Mouse (Mus musculus): Measurements from ENCODE around the gene Folr1. TPM values are rescaled to one million over a fixed set of nuclear protein-coding genes. Genes with fewer than 3 reads are reported as not detected.

Gene Folr1
- total RNA-seq, 2 experiments from 2014 or later = 2.4 to 2.8 TPM

- H3K27ac ChIP-seq = no peak overlapping the region
- intact Hi-C loops (cut with DNase I) = no loop called here
- no peak for TF ChIP-seq CTCF (IDR thresholded peaks at IDR 0.05)
- no peak for DNase-seq
- no peak overlapping the region for H3K4me3 ChIP-seq
Observed at GRCm38 (mm10) chr7:101866491-101867265, 3.9 kb downstream of the Folr1 start.

- no peak for DNase-seq
- intact Hi-C loops (cut with DNase I) = no loop called here
- no peak within 1 kb of the TSS for H3K4me3 ChIP-seq
- no peak within 1 kb of the TSS for H3K27ac ChIP-seq
- TF ChIP-seq CTCF (IDR thresholded peaks at IDR 0.05) = no peak
Observed at GRCm38 (mm10) chr7:101863415-101863814, 7.2 kb downstream of the Folr1 start, which contains the start of gene Anapc15. TSS of gene Anapc15 (plus strand) at chr7:101863715.

- no peak overlapping the region for H3K27ac ChIP-seq
- DNase-seq = no peak
- no peak overlapping the region for H3K4me3 ChIP-seq
- no peak for TF ChIP-seq CTCF (IDR thresholded peaks at IDR 0.05)
- intact Hi-C loops (cut with DNase I) = no loop called here
Observed at GRCm38 (mm10) chr7:101862291-101862690, 8.3 kb downstream of the Folr1 start.

DNA sequence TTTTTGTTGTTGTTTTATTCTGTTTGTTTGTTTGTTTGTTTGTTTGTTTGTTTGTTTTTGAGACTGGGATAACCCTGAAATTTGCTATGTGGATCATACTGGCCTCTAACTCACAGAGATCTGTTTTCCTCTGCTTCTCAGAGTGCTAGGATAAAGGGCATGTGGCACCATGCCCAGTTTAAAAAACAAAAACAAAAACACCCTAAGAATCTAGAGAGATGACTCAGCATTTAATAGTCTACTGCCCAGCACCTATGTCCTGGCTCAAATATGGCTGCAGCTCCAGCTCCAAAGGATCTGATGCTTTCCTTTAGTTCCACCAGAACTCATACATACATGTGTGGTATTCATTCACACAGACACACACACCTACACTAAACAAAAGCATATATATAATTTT lies 9.6 kb downstream of the Folr1 start:
- no peak overlapping the region for H3K4me3 ChIP-seq
- H3K27ac ChIP-seq = no peak overlapping the region
- DNase-seq = no peak
- intact Hi-C loops (cut with DNase I) = no loop called here
- TF ChIP-seq CTCF (IDR thresholded peaks at IDR 0.05) = no peak

DNA sequence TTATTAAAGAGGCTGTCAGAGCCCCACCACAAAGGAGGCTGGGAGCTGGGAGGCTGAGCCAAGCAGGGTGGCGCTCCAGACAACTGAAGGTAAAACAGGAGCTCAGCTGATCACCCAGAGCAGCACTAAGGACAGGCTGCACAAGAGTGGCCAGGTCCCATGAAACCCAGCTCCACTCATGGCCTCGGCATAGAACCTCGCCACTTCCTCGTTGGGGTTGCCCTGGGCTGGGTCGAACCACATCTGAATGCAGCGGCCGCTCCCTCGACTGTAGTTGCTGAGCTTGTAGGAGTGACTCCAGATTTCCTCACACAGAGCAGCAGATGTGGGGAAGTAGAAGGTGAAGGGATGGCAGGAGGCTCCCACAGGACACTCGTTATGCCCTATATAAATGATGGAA lies 12.2 kb downstream of the Folr1 start:
- DNase-seq = no peak
- intact Hi-C loops (cut with DNase I) = no loop called here
- no peak for TF ChIP-seq CTCF (IDR thresholded peaks at IDR 0.05)
- no peak overlapping the region for H3K27ac ChIP-seq
- H3K4me3 ChIP-seq = no peak overlapping the region

GRCm38 (mm10) chr7:101857094-101857493 lies 13.5 kb downstream of the Folr1 start, which contains the start of gene Folr2:
TSS of gene Folr2 (minus strand) at chr7:101857194.
- H3K4me3 ChIP-seq = no peak within 1 kb of the TSS
- TF ChIP-seq CTCF (IDR thresholded peaks at IDR 0.05) = no peak
- intact Hi-C loops (cut with DNase I) = no loop called here
- DNase-seq = no peak
- H3K27ac ChIP-seq = no peak within 1 kb of the TSS

DNA sequence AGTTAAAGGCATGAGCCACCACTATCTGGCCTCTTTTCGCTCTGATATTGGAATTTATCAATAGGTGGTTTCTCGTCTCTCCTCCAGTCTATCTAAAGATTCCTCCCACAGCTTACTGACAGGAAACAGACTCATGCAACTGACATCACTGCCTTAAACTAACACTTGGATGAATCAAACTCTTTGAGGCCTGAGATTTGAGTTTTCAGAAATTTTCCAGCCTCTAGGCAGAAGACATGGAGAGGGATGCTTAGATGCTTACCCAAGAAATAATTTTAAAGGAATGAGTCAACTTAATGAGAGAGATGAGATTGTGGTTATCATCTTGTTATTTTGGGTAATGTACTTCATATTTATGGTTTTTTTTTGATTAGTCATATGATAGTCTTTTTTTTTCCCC lies 16.8 kb downstream of the Folr1 start:
- no peak overlapping the region for H3K4me3 ChIP-seq
- DNase-seq = no peak
- H3K27ac ChIP-seq = peak overlapping the region; percentile 50
- no peak for TF ChIP-seq CTCF (IDR thresholded peaks at IDR 0.05)
- intact Hi-C loops (cut with DNase I) = no loop called here

DNA sequence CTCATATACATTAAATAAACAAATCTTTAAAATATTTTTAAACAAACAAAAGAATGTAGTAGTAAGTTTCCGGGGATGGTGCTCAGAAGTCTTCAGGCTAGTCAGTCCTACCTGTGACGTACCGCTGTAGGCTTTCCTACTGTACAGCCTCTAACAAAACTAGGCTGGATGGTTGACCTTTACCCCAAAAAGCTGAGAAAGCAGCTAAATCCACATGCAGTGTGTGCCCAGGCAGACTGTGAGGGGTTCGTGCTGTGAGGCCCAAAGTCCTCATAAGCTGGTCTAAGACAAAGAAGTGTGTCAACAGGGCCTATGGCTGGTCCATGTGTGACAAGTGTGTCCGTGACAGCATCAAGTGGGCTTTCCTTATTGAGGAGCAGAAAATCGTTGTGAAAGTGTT lies 17.7 kb downstream of the Folr1 start:
- intact Hi-C loops (cut with DNase I) = no loop called here
- Histone ChIP-seq H3K27ac (peak overlapping the region; percentile 38; the same call in 1 of the 2 replicates), H3K4me3 (no peak overlapping the region)
- no peak for TF ChIP-seq CTCF (IDR thresholded peaks at IDR 0.05)
- DNase-seq = no peak

- no peak for DNase-seq
- H3K4me3 ChIP-seq = no peak overlapping the region
- peak overlapping the region; percentile 24; the same call in 1 of the 2 replicates for H3K27ac ChIP-seq
- TF ChIP-seq CTCF (IDR thresholded peaks at IDR 0.05) = no peak
- intact Hi-C loops (cut with DNase I) = no loop called here
Observed at GRCm38 (mm10) chr7:101851689-101852088, 18.9 kb downstream of the Folr1 start.

DNA sequence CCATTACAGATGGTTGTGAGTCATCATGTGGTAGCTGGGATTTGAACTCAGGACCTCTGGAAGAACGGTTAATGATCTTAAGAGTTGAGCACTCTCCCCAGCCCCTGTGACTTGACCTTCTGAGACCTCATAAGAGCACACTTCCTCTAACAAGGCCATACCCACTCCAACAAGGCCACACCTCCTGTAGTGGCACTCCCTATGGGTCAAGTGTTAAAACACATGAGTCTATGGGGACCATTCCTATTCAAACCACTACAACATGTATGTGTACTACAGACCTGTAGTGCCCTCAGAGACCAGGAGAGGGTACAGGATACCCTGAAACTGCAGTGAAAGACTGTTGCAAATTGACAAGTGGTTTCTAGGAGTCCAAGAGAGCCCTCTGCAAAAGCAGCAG lies 22.7 kb downstream of the Folr1 start:
- intact Hi-C loops (cut with DNase I) = no loop called here
- Histone ChIP-seq H3K4me3 (no peak overlapping the region), H3K27ac (no peak overlapping the region)
- TF ChIP-seq CTCF (IDR thresholded peaks at IDR 0.05) = no peak
- no peak for DNase-seq

- no peak for DNase-seq
- Histone ChIP-seq H3K27ac (no peak overlapping the region), H3K4me3 (no peak overlapping the region)
- TF ChIP-seq CTCF (IDR thresholded peaks at IDR 0.05) = no peak
- intact Hi-C loops (cut with DNase I) = no loop called here
Observed at GRCm38 (mm10) chr7:101844186-101844585, 26.4 kb downstream of the Folr1 start.

- Histone ChIP-seq H3K4me3 (peak within 1 kb of the TSS; percentile 95), H3K27ac (peak within 1 kb of the TSS; percentile 95)
- TF ChIP-seq CTCF (IDR thresholded peaks at IDR 0.05) = peak; percentile 53
- peak; percentile 94 for DNase-seq
- intact Hi-C loops (cut with DNase I) = loop anchor here (2.0 to 5.0 kb wide), 3 partner anchors 134 to 176 kb away; partner anchors contain the start of gene Clpb
Observed at GRCm38 (mm10) chr7:101837606-101838471, 32.7 kb downstream of the Folr1 start, which contains the start of gene Inppl1. TSS of gene Inppl1 (minus strand) at chr7:101838229.

DNA sequence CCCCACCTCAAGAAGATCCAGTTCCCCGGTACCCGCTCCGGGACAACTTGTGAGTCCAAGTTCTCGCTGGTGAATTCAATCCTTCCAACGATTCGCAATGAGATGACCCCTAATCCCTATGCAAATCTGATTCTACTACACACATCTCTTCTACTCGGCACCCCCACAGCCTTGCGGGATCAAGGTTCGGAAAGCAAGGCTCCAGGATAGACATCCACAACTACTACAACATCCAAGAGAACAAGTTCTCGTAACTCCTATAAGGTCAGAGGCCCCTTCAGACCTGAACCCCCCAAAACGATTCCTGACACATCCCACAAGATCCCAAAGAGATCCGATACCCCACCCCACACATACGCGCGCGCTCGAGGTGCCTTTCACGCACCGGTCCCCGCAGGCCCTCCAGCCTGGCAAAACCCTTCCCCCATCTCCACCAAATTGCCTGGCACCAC lies 33.4 kb downstream of the Folr1 start:
- H3K27ac ChIP-seq = peak overlapping the region; percentile 95
- peak overlapping the region; percentile 95 for H3K4me3 ChIP-seq
- DNase-seq = no peak
- TF ChIP-seq CTCF (IDR thresholded peaks at IDR 0.05) = no peak
- intact Hi-C loops (cut with DNase I) = loop anchor here (2.0 to 5.0 kb wide), 3 partner anchors 135 to 175 kb away; partner anchors contain the start of gene Clpb

All from gastrocnemius, adult 2 months (tissue).